Mouse (Mus musculus): ENCODE measurements around the gene Cd63. TPM values are rescaled to one million over a fixed set of nuclear protein-coding genes. Genes with fewer than 3 reads are reported as not detected.

The Cd63 gene
- total RNA-seq, 2 experiments from 2014 or later, result 63.7 to 73.3 TPM

- H3K4me3 ChIP-seq, result no peak overlapping the region
- intact Hi-C loops (cut with DNase I), result no loop called here
- no peak for DNase-seq (ENCODE audit: extremely low spot score in 1 of 2, low spot score in 2 of 2)
- TF ChIP-seq CTCF (IDR thresholded peaks at IDR 0.05), result no peak
- H3K27ac ChIP-seq, result no peak overlapping the region
Observed at GRCm38 (mm10) chr10:128960142-128960541, 59.4 kb downstream of the Cd63 start.

GRCm38 (mm10) chr10:128960590-128961584, 60.1 kb downstream of the Cd63 start, which contains the start of gene Mettl7b:
TSS of gene Mettl7b (minus strand) at chr10:128960988.
- no peak within 1 kb of the TSS for H3K4me3 ChIP-seq
- intact Hi-C loops (cut with DNase I), result no loop called here
- DNase-seq (ENCODE audit: extremely low spot score in 1 of 2, low spot score in 2 of 2), result no peak
- no peak for TF ChIP-seq CTCF (IDR thresholded peaks at IDR 0.05)
- no peak within 1 kb of the TSS for H3K27ac ChIP-seq

Other genes starting within 250 kb of the Cd63 start
- 10 to 100 TPM; 11.3 to 12.3 TPM for gene Suox, start 226.9 kb upstream of the Cd63 start, total RNA-seq (2021)
- 100 to 1,000 TPM; 123 to 132 TPM for gene Rab5b, start 204.7 kb upstream of the Cd63 start, total RNA-seq (2021)
- gene Pmel, start 196.8 kb upstream of the Cd63 start, total RNA-seq (2021), result under 1 TPM; 0.36 to 0.75 TPM
- 1 to 10 TPM; 2.2 to 2.6 TPM for gene Cdk2, start 196.0 kb upstream of the Cd63 start, total RNA-seq (2021)
- 1 to 10 TPM; 7.4 to 7.9 TPM for gene Dgka, start 156.1 kb upstream of the Cd63 start, total RNA-seq (2021)
- 10 to 100 TPM; 27.1 to 27.8 TPM for gene Pym1, start 153.1 kb upstream of the Cd63 start, total RNA-seq (2021)
- under 1 TPM; 0.48 to 0.63 TPM for gene Mmp19, start 110.1 kb upstream of the Cd63 start, total RNA-seq (2021)
- gene Dnajc14, start 96.9 kb upstream of the Cd63 start, total RNA-seq (2021), result 10 to 100 TPM; 62.3 TPM
- gene Tmem198b, start 96.6 kb upstream of the Cd63 start, total RNA-seq (2021), result 10 to 100 TPM in 1 of 2 experiments, 1 to 10 TPM in 1; 7.9 to 10.3 TPM
- gene Sarnp, start 83.7 kb upstream of the Cd63 start, total RNA-seq (2021), result 10 to 100 TPM; 33.0 to 33.6 TPM
- 1 to 10 TPM; 7.9 to 9.0 TPM for gene Ormdl2, start 79.3 kb upstream of the Cd63 start, total RNA-seq (2021)
- 10 to 100 TPM; 13.1 to 15.3 TPM for gene Gdf11, start 9.3 kb upstream of the Cd63 start, total RNA-seq (2021)
- gene Rdh5, start 21.9 kb downstream of the Cd63 start, total RNA-seq (2021), result 1 to 10 TPM; 6.5 to 7.4 TPM
- 10 to 100 TPM; 78.8 to 80.8 TPM for gene Bloc1s1, start 23.0 kb downstream of the Cd63 start, total RNA-seq (2021)
- gene Itga7, start 32.8 kb downstream of the Cd63 start, total RNA-seq (2021), result 10 to 100 TPM; 13.2 to 16.3 TPM
- not detected for gene Mettl7b, start 60.0 kb downstream of the Cd63 start, total RNA-seq (2021)
- gene Olfr9, start 88.4 kb downstream of the Cd63 start, total RNA-seq (2021), result not detected
- gene Olfr763, start 109.8 kb downstream of the Cd63 start, total RNA-seq (2021), result not detected
- not detected for gene Olfr764-ps1, start 138.9 kb downstream of the Cd63 start, total RNA-seq (2021)
- not detected for gene Olfr765, start 149.0 kb downstream of the Cd63 start, total RNA-seq (2021)
- not detected for gene Olfr766-ps1, start 168.0 kb downstream of the Cd63 start, total RNA-seq (2021)
- not detected for gene Olfr767, start 181.9 kb downstream of the Cd63 start, total RNA-seq (2021)
- gene Olfr768, start 198.4 kb downstream of the Cd63 start, total RNA-seq (2021), result not detected
- not detected for gene Olfr769, start 216.9 kb downstream of the Cd63 start, total RNA-seq (2021)
- gene Olfr770, start 238.0 kb downstream of the Cd63 start, total RNA-seq (2021), result not detected

Measured in left cerebral cortex, adult 2 months (tissue).